Mouse (Mus musculus) C2C12 (cell line): ENCODE measurements at regions not wholly inside any gene's neighbourhood (a gene's known extent, or its start where the extent isn't known, plus 50 kb on each side); places are given as distances from the start of the nearest gene placed in this dataset.
A peak's percentile ranks its signal among the peaks of the same experiment; 100 is the strongest.

Source experiments
- CEBPB ChIP-seq: IDR thresholded peaks from one replicate; pipeline ENCODE4 v1.6.1; 2011; ENCODE audit warnings: low read depth, mild to moderate bottlenecking, control low read depth, moderate library complexity
- CTCF ChIP-seq: IDR thresholded peaks from one replicate; pipeline ENCODE4 v1.5.1; 2011; ENCODE audit not compliant: control insufficient read depth, insufficient read depth, insufficient read length
- MAX ChIP-seq: IDR thresholded peaks from one replicate; pipeline ENCODE4 v1.6.1; 2011; ENCODE audit warnings: mild to moderate bottlenecking, control low read depth
- MYOD1 ChIP-seq: IDR thresholded peaks from one replicate; pipeline ENCODE4 v1.6.1; 2011; ENCODE audit warnings: low read depth; ENCODE audit not compliant: control insufficient read depth, insufficient read length
- MYOG ChIP-seq: IDR thresholded peaks from one replicate; pipeline ENCODE4 v1.6.1; 2011; ENCODE audit not compliant: control insufficient read depth, insufficient read length; ENCODE audit errors: extremely low read depth
- USF1 ChIP-seq: IDR thresholded peaks from one replicate; pipeline ENCODE4 v1.6.1; 2011; ENCODE audit warnings: low read depth, mild to moderate bottlenecking, control low read depth, moderate library complexity

DNA sequence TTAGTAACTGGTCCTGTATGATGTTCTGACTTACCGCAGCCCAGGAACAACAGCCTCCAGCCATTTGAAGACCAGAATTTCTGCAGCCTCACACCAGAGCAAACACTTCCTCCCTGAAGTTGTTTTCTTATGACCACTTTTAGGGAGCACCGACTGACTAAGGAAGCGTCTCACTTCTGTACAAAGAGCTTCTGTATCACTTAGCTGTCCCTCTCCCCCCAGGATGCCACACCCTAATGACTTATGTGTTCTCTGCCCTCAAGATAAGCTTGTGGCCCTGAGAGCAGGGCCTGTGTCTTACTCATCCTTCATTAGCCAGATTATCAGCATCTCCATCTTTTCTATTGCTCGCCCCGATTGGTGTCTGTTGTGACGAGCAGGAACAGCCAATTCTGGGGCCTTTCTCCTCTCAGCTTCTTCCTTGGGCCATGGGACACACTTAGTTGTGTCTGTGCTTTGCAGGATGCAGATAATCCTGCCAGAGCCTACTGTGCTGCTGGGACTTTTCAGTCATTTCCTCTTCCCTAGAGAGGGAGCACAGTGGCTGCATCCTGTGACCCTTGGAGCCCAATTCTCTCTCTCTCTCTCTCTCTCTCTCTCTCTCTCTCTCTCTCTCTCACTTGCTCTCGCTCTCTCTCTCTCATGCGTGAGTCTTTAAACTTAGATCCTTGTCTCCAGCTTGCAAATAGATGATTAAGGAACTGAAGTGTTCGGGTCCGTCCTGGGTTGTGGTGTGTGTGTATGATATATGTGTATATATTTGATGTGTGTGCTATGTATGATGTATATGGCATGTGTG is 131.4 kb downstream of the Zfp706 start:
- TF ChIP-seq CTCF, result no peak
- TF ChIP-seq MAX, result peak; percentile 72
- TF ChIP-seq CEBPB, result peak; percentile 8
- peak; percentile 84 for TF ChIP-seq MYOD1
- no peak for TF ChIP-seq USF1
- TF ChIP-seq MYOG, result no peak
